Mouse (Mus musculus): ENCODE data around the gene Casd1.

- no peak for TF ChIP-seq ETS1 (IDR thresholded peaks at IDR 0.05; ENCODE audit: low read depth, low read length)
- TF ChIP-seq CTCF (IDR thresholded peaks at IDR 0.05 in 2 of 3, conservative IDR thresholded peaks at IDR 0.05 in 1 of 3; ENCODE audit: control insufficient read depth in 1 of 3, insufficient read depth in 1 of 3, low read depth in 2 of 3, low read length in 3 of 3, poor library complexity in 1 of 3, severe bottlenecking in 1 of 3), result no peak
- no peak for TF ChIP-seq USF1 (IDR thresholded peaks at IDR 0.05; ENCODE audit: low read depth, low read length)
- TF ChIP-seq TBP (IDR thresholded peaks at IDR 0.05; ENCODE audit: low read depth, low read length), result no peak
These were observed 39.5 kb upstream of the Casd1 start for GRCm38 (mm10) chr6:4561156-4561555.

All from MEL (cell line).